Mouse (Mus musculus) erythroblast, adult 5-6 weeks (primary cell): ENCODE results near the gene Cdk17. TPM values are rescaled to one million over a fixed set of nuclear protein-coding genes. Genes with fewer than 3 reads are reported as not detected.

Experiments used
- ATAC-seq: replicated peaks from 2 replicates; pipeline ENCODE4 v1.8.0; 2016; ENCODE audit warnings: moderate number of reproducible peaks, mild to moderate bottlenecking, moderate TSS enrichment, inconsistent platforms; ENCODE audit not compliant: poor library complexity, low FRiP score, severe bottlenecking
- total RNA-seq, 2 experiments: library from RNA; stranded (forward) in 1 of 2; stranded (reverse) in 1 of 2; fragments of 150-400 nt in 1 of 2; fragments of 200-764, 138-1000 nt in 1 of 2; gene quantifications; 2 replicates each; pipeline versions ENCODE4 v1.2.3 to v1.2.4; 2015 to 2017; ENCODE audit warnings: low replicate concordance in 2 of 2

Cdk17 gene
- total RNA-seq, 2 experiments from 2014 or later = 26.2 to 27.5 TPM

DNA sequence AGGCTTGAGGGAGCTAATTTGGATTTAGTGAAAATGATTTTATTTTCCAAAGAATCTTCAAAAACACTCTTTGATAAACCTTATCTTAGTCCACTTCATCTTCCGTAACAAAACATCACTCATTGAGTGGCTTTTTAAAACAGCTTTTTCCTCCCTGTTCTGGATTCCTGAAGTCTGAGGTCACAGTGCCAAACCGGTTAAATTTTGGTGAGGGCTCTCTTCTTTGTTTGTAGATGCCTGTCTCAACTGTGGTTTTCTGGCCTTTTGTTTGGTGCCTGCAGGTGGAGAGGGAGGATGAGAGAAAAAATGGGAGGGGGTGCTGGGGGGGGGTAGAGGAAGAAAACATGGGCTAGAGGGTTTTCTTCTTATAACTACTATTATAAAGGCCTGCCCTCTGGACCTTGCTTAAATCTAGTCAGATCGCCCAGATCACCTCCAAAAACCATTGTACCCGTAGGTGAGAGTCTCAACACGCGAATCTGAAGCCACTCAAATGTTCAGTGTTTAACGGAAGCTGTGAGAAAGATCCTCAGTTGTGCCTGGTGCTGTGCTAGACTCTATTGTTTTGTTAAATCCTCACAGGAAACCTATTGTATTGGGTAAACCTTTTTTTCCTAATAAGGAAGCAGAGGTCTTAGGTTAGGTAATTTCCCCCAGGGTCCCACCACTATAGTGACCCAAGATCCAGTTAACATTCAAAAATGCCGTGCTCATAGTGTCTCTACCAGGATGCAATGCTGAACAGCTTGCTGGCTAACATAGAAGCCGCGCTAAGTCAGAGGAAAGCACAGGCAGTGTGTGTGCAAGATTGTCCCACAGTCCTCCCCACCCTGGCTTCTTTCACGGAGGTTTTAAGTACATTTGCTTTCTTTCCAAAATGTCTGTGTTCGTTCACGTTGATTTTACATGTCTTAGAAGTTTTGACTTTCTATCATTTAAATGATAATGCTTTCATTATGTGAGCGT, 5.0 kb downstream of the Cdk17 start:
- ATAC-seq = 0 out of 2 replicates have a peak, but pooled peaks have one; percentile 48

DNA sequence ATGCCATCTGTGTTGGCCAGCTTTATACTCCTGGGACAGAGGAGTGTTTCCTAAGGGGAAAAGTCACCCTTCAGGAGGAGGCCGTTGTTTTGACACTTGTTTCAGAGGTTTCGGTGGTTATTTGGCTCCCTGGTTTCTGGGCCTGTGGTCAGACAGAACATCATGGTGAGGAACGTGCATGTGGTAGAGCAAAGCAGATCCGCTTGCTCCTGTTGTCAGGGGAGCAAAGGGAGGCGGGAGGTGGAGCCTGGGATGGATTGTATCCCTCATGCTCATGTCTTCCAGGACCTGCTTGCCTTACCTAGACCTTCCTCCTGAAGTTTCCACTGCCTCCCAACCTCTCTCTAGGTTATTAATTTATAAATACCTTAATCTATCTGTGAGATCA, 5.7 kb downstream of the Cdk17 start:
- no peak for ATAC-seq

DNA sequence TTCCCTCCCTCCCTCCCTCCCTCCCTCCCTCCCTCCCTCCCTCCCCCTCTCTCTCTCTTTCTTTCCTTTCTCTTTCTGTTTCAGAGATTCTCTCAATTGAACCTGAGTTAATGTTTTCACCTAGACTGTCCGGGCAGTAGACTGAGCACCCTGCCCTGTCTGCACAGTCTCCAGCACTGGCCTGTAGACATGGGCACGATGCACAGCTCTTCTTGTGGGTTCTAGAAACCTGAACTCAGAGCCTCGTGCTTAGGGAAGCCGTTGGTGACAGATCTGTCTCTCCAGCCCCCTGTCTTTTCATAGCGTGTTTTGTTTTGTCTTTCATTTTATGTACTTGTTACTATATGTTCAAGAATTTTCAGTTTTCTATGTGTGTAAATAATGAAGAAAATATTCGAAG, 6.6 kb downstream of the Cdk17 start:
- no peak; the same call in 1 of the 2 replicates for ATAC-seq

GRCm38 (mm10) chr10:93168067-93168466, 7.4 kb downstream of the Cdk17 start:
- ATAC-seq = no peak

DNA sequence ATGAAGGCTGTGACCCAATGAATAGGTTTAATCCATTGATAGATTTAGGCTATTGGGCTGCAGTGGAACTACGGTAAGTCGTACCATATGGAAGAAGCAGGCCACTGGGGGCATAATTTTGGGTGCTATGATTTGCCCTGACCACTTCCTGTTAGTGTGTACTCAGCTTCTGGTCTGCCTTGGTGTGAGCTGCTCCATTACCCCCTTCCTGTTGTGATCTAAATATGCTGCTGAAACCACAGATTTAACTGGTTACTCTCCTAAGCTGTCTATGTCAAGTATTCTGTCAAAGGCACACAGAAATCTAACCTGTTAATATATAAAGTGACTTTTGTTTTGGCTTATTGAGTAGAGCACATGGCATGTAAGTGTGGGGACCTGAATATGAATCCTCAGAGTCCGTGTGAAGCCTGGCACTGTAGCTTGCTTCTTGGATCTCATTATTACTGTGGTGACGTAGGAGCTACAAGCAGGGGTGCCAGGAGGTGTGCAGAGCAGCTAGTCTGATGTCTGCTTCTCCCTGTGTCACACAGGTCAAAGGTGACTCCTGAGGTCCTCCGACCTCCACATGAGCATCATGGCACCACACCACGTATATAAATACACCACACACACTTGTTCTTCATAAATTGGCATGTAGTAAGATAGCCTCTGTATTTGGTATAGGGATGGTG, 10.6 kb downstream of the Cdk17 start:
- ATAC-seq = no peak

DNA sequence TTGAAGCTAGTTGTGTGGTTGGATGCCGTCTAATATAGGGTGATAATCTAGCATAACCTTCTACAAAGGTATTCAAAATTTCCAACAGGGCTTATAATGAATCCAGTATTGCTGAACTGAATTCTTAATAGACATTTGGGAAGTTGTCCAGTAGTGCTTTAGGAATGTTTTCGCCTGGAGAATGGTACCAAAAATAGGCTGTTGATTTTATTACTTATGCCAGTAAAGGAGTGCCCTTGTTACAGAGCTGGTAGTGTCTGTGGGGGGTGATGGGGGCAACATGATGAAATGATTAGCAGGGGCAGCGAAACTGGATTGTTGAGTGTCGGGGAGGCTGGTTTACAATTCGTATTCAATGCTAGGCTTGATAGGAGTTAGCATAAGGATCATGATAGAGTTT, 16.8 kb downstream of the Cdk17 start:
- no peak for ATAC-seq

DNA sequence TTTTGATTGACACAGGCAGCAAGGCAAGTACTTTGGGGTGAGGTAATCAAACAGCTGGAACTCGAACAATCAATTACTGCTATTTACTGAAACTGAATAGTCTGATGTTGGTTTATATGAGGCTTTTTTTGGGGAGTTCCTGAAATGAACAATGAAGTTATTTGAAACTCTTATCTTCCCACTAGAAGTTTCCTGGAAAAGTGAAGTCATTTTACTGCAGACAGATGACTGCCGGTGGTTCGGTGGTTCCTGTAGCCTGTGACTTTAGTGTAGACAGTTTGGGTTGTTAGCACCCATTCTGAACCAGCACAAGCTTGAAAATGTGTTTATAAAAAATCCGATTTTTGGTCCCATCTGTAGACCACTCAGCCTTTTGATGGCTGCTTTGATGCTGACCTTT, 17.2 kb downstream of the Cdk17 start:
- no peak for ATAC-seq

GRCm38 (mm10) chr10:93178662-93179061, 18.0 kb downstream of the Cdk17 start:
- ATAC-seq = 0 out of 2 replicates have a peak, but pooled peaks have one; percentile 36

GRCm38 (mm10) chr10:93179669-93180460, 19.2 kb downstream of the Cdk17 start:
- no peak for ATAC-seq

DNA sequence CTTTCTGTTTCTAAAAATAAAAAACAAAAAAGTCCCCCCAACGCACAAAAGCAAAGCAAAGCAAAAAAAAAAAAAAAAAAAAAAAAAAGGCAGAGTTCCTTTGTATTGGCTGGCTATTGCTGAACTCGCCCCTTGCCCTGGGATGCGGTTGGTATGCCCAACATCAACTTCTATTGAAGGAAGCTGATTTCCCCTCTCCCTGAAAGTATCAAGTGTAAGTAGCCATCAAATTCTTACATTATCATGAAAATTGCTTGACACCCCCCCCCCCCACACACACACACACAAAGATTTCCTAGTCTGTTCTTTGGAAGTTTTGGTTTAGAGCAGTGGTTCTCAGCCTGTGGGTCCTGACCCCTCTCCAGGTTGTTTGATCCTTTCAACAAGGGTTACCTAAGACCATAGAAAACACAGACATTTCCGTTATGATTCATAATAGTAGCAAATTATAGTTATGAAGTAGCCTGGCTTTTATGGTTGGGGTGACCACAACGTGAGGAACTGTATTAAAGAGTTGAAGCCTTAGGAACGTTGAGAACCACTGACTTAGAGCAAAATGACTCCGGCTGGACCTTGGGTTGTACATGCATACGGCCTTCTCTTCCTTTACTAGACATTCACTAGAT, 23.8 kb downstream of the Cdk17 start:
- ATAC-seq = no peak

GRCm38 (mm10) chr10:93188440-93188999, 27.8 kb downstream of the Cdk17 start:
- ATAC-seq = no peak

- peak; percentile 45; the same call in 1 of the 2 replicates for ATAC-seq
Measured at GRCm38 (mm10) chr10:93190475-93191262, 30.0 kb downstream of the Cdk17 start.

GRCm38 (mm10) chr10:93197092-93197491, 36.4 kb downstream of the Cdk17 start:
- ATAC-seq = no peak

DNA sequence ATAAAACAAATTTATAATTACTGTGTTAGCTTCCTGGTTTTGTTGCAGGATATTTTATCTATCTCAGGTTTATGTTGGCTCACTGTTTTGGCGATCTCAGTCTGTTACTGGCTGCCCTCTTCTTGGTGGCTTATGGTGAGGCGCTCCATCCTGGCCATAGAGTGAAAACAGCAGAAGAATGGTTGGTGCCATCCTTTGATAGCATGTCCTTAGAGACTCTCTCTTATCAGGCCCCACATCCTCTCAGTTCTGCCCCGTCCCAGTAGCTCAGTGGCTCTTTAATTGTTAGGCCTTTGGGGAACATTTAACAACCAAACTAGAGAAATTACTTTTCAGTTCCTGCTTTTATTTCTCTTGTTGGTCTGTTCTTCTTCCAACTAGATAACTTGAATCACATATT, 38.3 kb downstream of the Cdk17 start:
- no peak for ATAC-seq

GRCm38 (mm10) chr10:93201846-93202458, 41.3 kb downstream of the Cdk17 start:
- 0 out of 2 replicates have a peak, but pooled peaks have one; percentile 34 for ATAC-seq

GRCm38 (mm10) chr10:93205287-93205956, 44.7 kb downstream of the Cdk17 start:
- ATAC-seq = no peak

DNA sequence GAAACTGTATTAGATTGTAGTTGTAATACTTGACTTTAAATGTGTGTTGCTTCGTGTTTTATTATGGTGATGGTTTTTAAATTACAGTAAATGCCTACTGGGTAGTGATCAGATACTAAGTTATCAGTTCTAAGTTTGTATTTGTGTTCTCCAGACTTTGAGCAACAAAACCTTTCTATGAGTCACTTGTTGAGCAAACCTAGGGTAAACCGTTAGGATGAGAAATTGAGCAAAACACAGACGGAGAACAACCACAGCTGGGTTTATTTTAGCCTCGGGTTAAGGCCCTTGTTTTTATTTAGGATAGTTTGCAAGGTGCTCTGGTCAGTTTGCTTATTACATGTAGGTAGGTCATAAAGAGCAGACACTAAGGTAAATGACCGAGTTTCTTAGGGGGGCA, 46.5 kb downstream of the Cdk17 start:
- no peak for ATAC-seq

GRCm38 (mm10) chr10:93212699-93213098, 52.0 kb downstream of the Cdk17 start:
- no peak for ATAC-seq
